Mouse (Mus musculus) bone marrow, adult 2 months (tissue): ENCODE measurements around the gene Myof.

Experiments used
- CTCF ChIP-seq: fragments of 200-500 bp; IDR thresholded peaks from 2 replicates; pipeline ENCODE4 v1.5.1; 2011; ENCODE audit warnings: low read length, control low read depth; ENCODE audit not compliant: control insufficient read depth, insufficient read depth
- POLR2A ChIP-seq: fragments of 200-500 bp; IDR thresholded peaks from 2 replicates; pipeline ENCODE4 v1.6.1; 2011; ENCODE audit warnings: low read depth, mild to moderate bottlenecking, control low read depth, low read length, borderline replicate concordance; ENCODE audit not compliant: control insufficient read depth

GRCm38 (mm10) chr19:38085841-38086240 lies 42.5 kb upstream of the Myof start:
- TF ChIP-seq POLR2A: no peak
- TF ChIP-seq CTCF: no peak
